Mouse (Mus musculus) kidney, embryonic 16.5 days (tissue): ENCODE measurements around the gene Cpsf6. TPM values are rescaled to one million over a fixed set of nuclear protein-coding genes. Genes with fewer than 3 reads are reported as not detected.

Source experiments
- ATAC-seq: fragments of 200-750 bp; cut with Nextera tagmentation; 2 replicates; pipeline ENCODE4 v1.8.0; 2017; ENCODE audit warnings: moderate TSS enrichment; ENCODE audit not compliant: low FRiP score, low TSS enrichment
- H3K27ac ChIP-seq: fragments of 300-500 bp; sonication (generic); 2 replicates; pipeline ENCODE4 v1.5.1; 2014; ENCODE audit warnings: low read length
- H3K27me3 ChIP-seq: fragments of 300-500 bp; sonication (generic); 2 replicates; pipeline ENCODE4 v1.6.1; 2014; ENCODE audit warnings: low read length, control low read depth, mixed read lengths; ENCODE audit not compliant: insufficient read depth
- H3K36me3 ChIP-seq: fragments of 300-500 bp; sonication (generic); 2 replicates; pipeline ENCODE4 v1.6.1; 2014; ENCODE audit warnings: low read length, control low read depth, mixed read lengths; ENCODE audit not compliant: insufficient read depth
- H3K4me1 ChIP-seq: fragments of 300-500 bp; sonication (generic); 2 replicates; pipeline ENCODE4 v1.6.1; 2014; ENCODE audit warnings: low read length, control low read depth, mixed read lengths; ENCODE audit not compliant: insufficient read depth
- H3K4me2 ChIP-seq: fragments of 300-500 bp; sonication (generic); replicated peaks from 2 replicates; pipeline ENCODE4 v1.6.1; 2014; ENCODE audit warnings: low read depth, low read length
- H3K4me3 ChIP-seq: fragments of 300-500 bp; sonication (generic); 2 replicates; pipeline ENCODE4 v1.5.1; 2014; ENCODE audit warnings: mild to moderate bottlenecking, low read length
- H3K9ac ChIP-seq: fragments of 300-500 bp; sonication (generic); replicated peaks from 2 replicates; pipeline ENCODE4 v1.6.1; 2014; ENCODE audit warnings: low read length
- H3K9me3 ChIP-seq: fragments of 300-500 bp; sonication (generic); 2 replicates; pipeline ENCODE4 v1.6.1; 2016; ENCODE audit warnings: low read length, control low read depth
- WGBS: fragments of 180-500 bp; shearing (Covaris S2); extraction: QIAGEN DNeasy Blood & Tissue Kit; methylation state at CpG from one replicate; pipeline ENCODE4 v1.1.7; 2014; 5-methylcytosine and 5-hydroxymethylcytosine counted together
- polyA plus RNA-seq: library from polyadenylated mRNA; unstranded; fragments of >200 nt; fragmentation: Nextera tagmentation; extraction: Ambion mirVana; gene quantifications from 2 replicates; pipeline ENCODE4 v1.2.1, GENCODE M21; 2015

Cpsf6 gene
- polyA plus RNA-seq, 1 experiment from 2014 or later, result 151 TPM

GRCm38 (mm10) chr10:117313133-117313532, 66.7 kb downstream of the Cpsf6 start:
- H3K9me3 ChIP-seq, result no peaks in the 10 kb centered on the region
- H3K27me3 ChIP-seq, result no peaks in the 10 kb centered on the region
- H3K36me3 ChIP-seq, result no peaks in the 10 kb centered on the region
- H3K4me2 ChIP-seq, result no peak overlapping the region
- H3K4me3 ChIP-seq, result no peak overlapping the region
- ATAC-seq, result no peak
- WGBS, result 91% methylated on average over 2 of the region's 2 CpGs
- no peak overlapping the region for H3K27ac ChIP-seq
- H3K4me1 ChIP-seq, result no peaks in the 10 kb centered on the region
- no peak overlapping the region for H3K9ac ChIP-seq

- no peaks in the 10 kb centered on the region for H3K4me1 ChIP-seq
- no peak overlapping the region for H3K4me2 ChIP-seq
- H3K4me3 ChIP-seq, result no peak overlapping the region
- H3K9me3 ChIP-seq, result no peaks in the 10 kb centered on the region
- H3K27ac ChIP-seq, result no peak overlapping the region
- ATAC-seq, result no peak
- no peaks in the 10 kb centered on the region for H3K27me3 ChIP-seq
- 82% methylated on average over 8 of the region's 8 CpGs for WGBS
- H3K36me3 ChIP-seq, result no peaks in the 10 kb centered on the region
- no peak overlapping the region for H3K9ac ChIP-seq
Measured at GRCm38 (mm10) chr10:117312168-117312567, 67.6 kb downstream of the Cpsf6 start.

GRCm38 (mm10) chr10:117304371-117304770, 75.4 kb downstream of the Cpsf6 start:
- Histone ChIP-seq H3K9me3 (no peaks in the 10 kb centered on the region), H3K4me2 (no peak overlapping the region), H3K4me3 (no peak overlapping the region), H3K27ac (no peak overlapping the region), H3K36me3 (no peaks in the 10 kb centered on the region), H3K27me3 (no peaks in the 10 kb centered on the region), H3K4me1 (no peaks in the 10 kb centered on the region), H3K9ac (no peak overlapping the region)
- 82% methylated on average over 5 of the region's 5 CpGs for WGBS
- ATAC-seq, result no peak

GRCm38 (mm10) chr10:117301688-117302087, 78.1 kb downstream of the Cpsf6 start:
- Histone ChIP-seq H3K36me3 (no peaks in the 10 kb centered on the region), H3K27me3 (no peaks in the 10 kb centered on the region), H3K4me2 (no peak overlapping the region), H3K4me3 (no peak overlapping the region), H3K9me3 (no peaks in the 10 kb centered on the region), H3K9ac (no peak overlapping the region), H3K27ac (no peak overlapping the region), H3K4me1 (no peaks in the 10 kb centered on the region)
- no peak for ATAC-seq
- 87% methylated on average over 1 of the region's 1 CpGs for WGBS

- Histone ChIP-seq H3K27me3 (no peaks in the 10 kb centered on the region), H3K9me3 (no peaks in the 10 kb centered on the region), H3K27ac (no peak overlapping the region), H3K4me2 (no peak overlapping the region), H3K9ac (no peak overlapping the region), H3K4me3 (no peak overlapping the region), H3K4me1 (no peaks in the 10 kb centered on the region), H3K36me3 (no peaks in the 10 kb centered on the region)
- WGBS, result 73% methylated on average over 5 of the region's 5 CpGs
- no peak for ATAC-seq
Measured at GRCm38 (mm10) chr10:117299901-117300520, 79.8 kb downstream of the Cpsf6 start.

GRCm38 (mm10) chr10:117299106-117299505, 80.7 kb downstream of the Cpsf6 start:
- no peak for ATAC-seq
- no peaks in the 10 kb centered on the region for H3K9me3 ChIP-seq
- H3K27me3 ChIP-seq, result no peaks in the 10 kb centered on the region
- H3K27ac ChIP-seq, result no peak overlapping the region
- H3K36me3 ChIP-seq, result no peaks in the 10 kb centered on the region
- no peak overlapping the region for H3K4me3 ChIP-seq
- H3K4me1 ChIP-seq, result no peaks in the 10 kb centered on the region
- 84% methylated on average over 4 of the region's 4 CpGs for WGBS
- no peak overlapping the region for H3K9ac ChIP-seq
- H3K4me2 ChIP-seq, result no peak overlapping the region

- no peak overlapping the region for H3K9ac ChIP-seq
- H3K4me3 ChIP-seq, result no peak overlapping the region
- H3K4me1 ChIP-seq, result no peaks in the 10 kb centered on the region
- H3K9me3 ChIP-seq, result no peaks in the 10 kb centered on the region
- WGBS, result 81% methylated on average over 6 of the region's 6 CpGs
- no peak overlapping the region for H3K27ac ChIP-seq
- no peak for ATAC-seq
- no peaks in the 10 kb centered on the region for H3K36me3 ChIP-seq
- no peak overlapping the region for H3K4me2 ChIP-seq
- no peaks in the 10 kb centered on the region for H3K27me3 ChIP-seq
Measured at GRCm38 (mm10) chr10:117298336-117298735, 81.5 kb downstream of the Cpsf6 start.

Other genes with a start within 250 kb of the Cpsf6 start
- 18.0 and 19.7 TPM in 2 replicates for gene Frs2, start 231.5 kb downstream of the Cpsf6 start, polyA plus RNA-seq
- gene Yeats4, start 155.5 kb downstream of the Cpsf6 start, polyA plus RNA-seq, result 67.3 and 70.7 TPM in 2 replicates
- gene 9530003J23Rik, start 141.3 kb downstream of the Cpsf6 start, polyA plus RNA-seq, result not detected in 2 replicates
- gene Lyz2, start 97.7 kb downstream of the Cpsf6 start, polyA plus RNA-seq, result 54.1 and 65.5 TPM in 2 replicates
- gene Lyz1, start 87.1 kb downstream of the Cpsf6 start, polyA plus RNA-seq, result not detected in 2 replicates
- gene Cpm, start 249.5 kb upstream of the Cpsf6 start, polyA plus RNA-seq, result 31.2 and 33.6 TPM in 2 replicates